Mouse (Mus musculus): ENCODE measurements around the gene Slc9a7.
A peak's percentile ranks its signal among the peaks of the same experiment; 100 is the strongest.

The Slc9a7 gene

GRCm38 (mm10) chrX:20129466-20129865, 162.1 kb downstream of the Slc9a7 start:
- peak; percentile 3 for DNase-seq

GRCm38 (mm10) chrX:20128951-20129350, 162.7 kb downstream of the Slc9a7 start:
- DNase-seq: no peak

DNA sequence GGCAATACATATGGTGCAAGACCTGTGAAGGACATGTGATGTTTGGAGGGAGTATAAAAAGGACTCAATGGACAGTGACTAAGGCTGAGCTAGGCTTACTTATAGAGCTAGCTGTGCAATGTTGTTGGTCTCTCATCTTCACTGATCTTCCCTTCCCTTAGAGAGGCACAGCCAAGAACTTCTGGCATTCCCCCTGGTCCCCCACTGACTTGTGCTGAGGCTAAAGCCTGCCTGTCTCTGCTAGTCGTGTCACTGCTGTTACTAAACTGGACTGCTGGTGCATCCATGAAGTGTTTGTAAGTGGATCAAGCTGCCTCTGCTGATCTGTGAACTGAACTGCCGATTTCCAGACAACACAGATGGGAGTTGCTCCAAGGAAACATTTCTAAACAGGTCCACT, 166.1 kb downstream of the Slc9a7 start:
- DNase-seq: no peak

- no peak for DNase-seq
Observed at GRCm38 (mm10) chrX:20117717-20118116, 173.9 kb downstream of the Slc9a7 start.

DNA sequence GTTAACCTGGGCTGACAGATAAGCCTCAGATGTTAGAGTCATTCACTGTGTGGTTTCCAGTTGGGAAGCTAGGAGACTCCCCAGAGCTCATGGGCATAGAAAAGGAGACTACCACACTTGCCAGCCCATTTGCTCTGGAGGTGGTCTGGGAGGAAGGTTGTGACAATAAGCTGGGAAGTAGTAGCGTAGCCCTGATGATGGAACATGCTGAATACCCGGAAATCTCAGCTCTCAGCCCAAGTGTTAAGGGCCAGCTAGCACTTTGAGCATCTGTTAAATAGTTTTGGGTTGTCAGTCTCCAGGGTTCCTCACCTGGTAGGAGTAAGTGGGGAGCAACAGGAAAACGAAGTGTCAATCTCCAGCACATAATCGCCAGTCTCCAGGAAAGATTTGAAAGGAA, 221.4 kb downstream of the Slc9a7 start:
- no peak for DNase-seq

DNA sequence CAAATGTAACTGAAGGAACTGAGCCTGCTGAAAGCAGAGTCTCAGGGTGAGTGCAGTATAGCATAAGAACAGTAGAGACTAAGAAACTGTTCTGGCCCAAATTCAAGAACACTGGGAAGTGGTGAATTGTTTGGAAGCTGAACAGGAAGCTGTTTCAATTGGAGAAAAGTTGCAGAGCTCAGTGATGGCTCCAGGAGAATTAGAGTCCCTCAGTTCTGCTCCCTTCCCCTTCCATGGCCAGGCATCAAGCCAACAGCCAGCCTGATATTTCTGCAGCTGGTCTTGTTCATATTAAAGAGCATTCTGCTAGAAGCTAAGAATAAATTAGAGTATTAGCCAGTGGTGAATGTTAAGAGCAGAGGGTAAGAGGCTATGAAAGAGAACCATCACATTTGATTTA, 225.0 kb downstream of the Slc9a7 start:
- peak; percentile 7 for DNase-seq

DNA sequence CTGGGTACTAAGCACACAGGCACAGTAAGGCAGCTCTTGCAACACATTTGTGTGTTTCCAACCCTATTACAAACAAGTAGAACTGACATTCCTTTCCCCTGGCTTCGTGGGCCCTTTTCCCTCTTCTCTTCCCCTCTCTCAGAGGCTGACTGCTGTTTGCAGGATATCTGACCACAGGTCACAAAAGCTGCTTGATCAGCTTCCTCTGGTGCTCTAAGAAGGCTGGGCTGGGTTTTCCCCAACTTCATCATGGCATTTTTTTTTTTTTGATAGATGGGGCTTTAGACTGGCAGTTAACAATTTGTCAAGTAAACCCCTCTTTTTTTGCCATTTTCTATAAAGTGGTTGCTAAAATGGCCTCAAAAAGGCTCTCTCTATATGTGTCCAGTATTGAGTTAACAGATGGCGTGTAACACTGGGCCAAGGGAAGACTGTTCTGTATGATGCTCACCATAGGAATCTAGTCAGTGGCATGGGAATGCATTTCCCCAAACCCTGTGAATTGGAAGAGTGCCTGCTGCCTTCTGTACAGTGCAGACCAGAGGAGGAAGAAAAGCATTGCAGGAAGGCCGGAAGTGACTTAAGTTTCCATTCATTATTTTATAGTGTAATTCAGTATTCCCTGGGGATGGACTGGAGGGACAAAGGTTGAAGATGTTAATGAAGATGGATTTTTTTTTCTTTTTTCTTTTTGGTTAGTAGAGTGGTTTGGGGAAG, 229.7 kb downstream of the Slc9a7 start:
- no peak for DNase-seq

DNA sequence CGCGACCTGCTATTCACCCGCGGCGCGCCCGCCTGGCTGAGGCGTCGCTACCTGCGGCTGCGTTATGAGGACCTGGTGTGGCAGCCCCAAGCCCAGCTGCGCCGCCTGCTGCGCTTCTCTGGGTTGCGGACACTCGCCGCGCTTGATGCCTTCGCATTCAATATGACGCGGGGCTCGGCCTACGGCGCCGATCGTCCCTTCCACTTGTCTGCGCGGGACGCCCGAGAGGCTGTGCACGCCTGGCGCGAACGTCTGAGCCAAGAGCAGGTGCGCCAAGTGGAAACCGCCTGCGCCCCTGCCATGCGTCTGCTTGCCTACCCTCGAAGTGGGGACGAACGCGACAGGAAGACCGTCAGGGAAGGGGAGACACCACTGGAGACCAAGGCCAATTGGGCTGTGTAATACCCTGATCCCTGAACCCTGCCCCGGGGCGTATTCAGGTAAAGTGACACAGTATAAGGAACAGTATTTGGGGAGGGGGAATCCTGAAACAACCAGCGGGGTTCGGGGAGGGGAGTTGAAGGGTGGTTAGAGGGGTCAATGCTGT, 230.8 kb downstream of the Slc9a7 start:
- DNase-seq: no peak

- peak; percentile 1 for DNase-seq
Observed at GRCm38 (mm10) chrX:20060096-20060768, 231.4 kb downstream of the Slc9a7 start.

DNA sequence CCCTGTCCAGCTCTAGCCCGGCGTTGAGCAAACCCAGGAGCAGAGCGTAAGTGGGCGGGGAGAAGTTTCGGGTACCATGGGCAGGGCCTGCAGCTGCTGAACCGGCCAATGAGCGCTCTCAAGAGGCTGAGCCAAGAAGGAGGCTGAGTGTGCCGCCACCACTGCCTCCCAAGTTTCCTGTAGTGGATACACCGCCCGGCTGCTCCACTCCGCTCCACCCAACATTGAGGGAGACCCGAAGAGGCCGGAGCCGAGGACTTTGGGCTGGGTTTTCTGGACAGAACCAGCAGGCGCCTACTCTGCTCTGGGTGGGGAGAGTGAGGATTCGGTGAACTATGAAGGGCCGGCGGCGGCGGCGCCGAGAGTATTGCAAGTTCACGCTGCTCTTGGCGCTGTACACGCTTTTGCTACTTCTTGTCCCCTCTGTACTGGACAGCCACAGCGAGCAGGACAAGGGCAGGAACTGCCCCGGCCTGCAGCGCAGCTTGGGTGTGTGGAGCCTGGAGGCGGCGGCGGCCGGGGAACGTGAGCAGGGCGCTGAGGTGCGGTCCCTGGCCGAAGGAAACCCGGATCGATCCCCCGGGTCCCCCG, 232.1 kb downstream of the Slc9a7 start, which contains the start of gene Chst7:
Chst7 (plus strand) TSS at position 180 of the 591 bp plus-strand sequence.
- peak; percentile 74 for DNase-seq
